Mouse (Mus musculus): Measurements from ENCODE around the gene Qsox2.

GRCm38 (mm10) chr2:26257315-26258096 lies 20.2 kb upstream of the Qsox2 start:
- no peak for TF ChIP-seq EP300 (optimal IDR thresholded peaks at IDR 0.05)
- TF ChIP-seq CTCF (IDR thresholded peaks at IDR 0.05; ENCODE audit: low read depth): no peak
